Mouse (Mus musculus) 3T3-L1 (cell line): Measurements from ENCODE around the gene Larp1b.
"Not testable (repeated sequence)": the region's sequence is repeated elsewhere in the genome, so short reads cannot be mapped to it uniquely, and the experiment has no call there.

Source experiments
- DNase-seq: peaks from one replicate; pipeline ENCODE4 v3.0.0-alpha.2; 2015; ENCODE audit warnings: low read depth, low spot score

The Larp1b gene

GRCm38 (mm10) chr3:40949170-40949902 is at the start of gene Larp1b:
Larp1b (plus strand) TSS chr3:40949828.
- DNase-seq, result peak; percentile 91

GRCm38 (mm10) chr3:40902443-40902842 is 47.2 kb upstream of the Larp1b start, which contains the start of gene 1700034I23Rik:
1700034I23Rik (minus strand) TSS chr3:40902543.
- not testable (repeated sequence) for DNase-seq

- DNase-seq, result no peak
These were observed 11.4 kb upstream of the Larp1b start for GRCm38 (mm10) chr3:40938189-40938588.

- no peak for DNase-seq
These were observed 11.0 kb upstream of the Larp1b start for GRCm38 (mm10) chr3:40938592-40938991.

- no peak for DNase-seq
These were observed 10.6 kb upstream of the Larp1b start for GRCm38 (mm10) chr3:40939019-40939418.

- no peak for DNase-seq
These were observed 424 bp downstream of the Larp1b start for GRCm38 (mm10) chr3:40949903-40950600.

GRCm38 (mm10) chr3:40950601-40951201 is 1.1 kb downstream of the Larp1b start:
- peak; percentile 46 for DNase-seq

- DNase-seq, result peak; percentile 50
These were observed 1.7 kb downstream of the Larp1b start for GRCm38 (mm10) chr3:40951365-40951764.

- DNase-seq, result no peak
These were observed 3.0 kb downstream of the Larp1b start for GRCm38 (mm10) chr3:40952606-40953005.

- no peak for DNase-seq
These were observed 5.2 kb downstream of the Larp1b start for GRCm38 (mm10) chr3:40954792-40955191.

- DNase-seq, result no peak
These were observed 9.2 kb downstream of the Larp1b start for GRCm38 (mm10) chr3:40958831-40959230.

GRCm38 (mm10) chr3:40980758-40981157 is 31.1 kb downstream of the Larp1b start:
- no peak for DNase-seq

- DNase-seq, result no peak
These were observed 37.9 kb downstream of the Larp1b start for GRCm38 (mm10) chr3:40987539-40987938.

- DNase-seq, result peak; percentile 49
These were observed 39.1 kb downstream of the Larp1b start for GRCm38 (mm10) chr3:40988722-40989121.

- DNase-seq, result no peak
These were observed 41.9 kb downstream of the Larp1b start for GRCm38 (mm10) chr3:40991541-40991940.

GRCm38 (mm10) chr3:40995161-40995560 is 45.5 kb downstream of the Larp1b start:
- peak; percentile 25 for DNase-seq

- DNase-seq, result no peak
These were observed 59.7 kb downstream of the Larp1b start for GRCm38 (mm10) chr3:41009315-41009714.

- no peak for DNase-seq
These were observed 60.4 kb downstream of the Larp1b start for GRCm38 (mm10) chr3:41009990-41010389.

- DNase-seq, result no peak
These were observed 61.1 kb downstream of the Larp1b start for GRCm38 (mm10) chr3:41010701-41011100.

- no peak for DNase-seq
These were observed 62.8 kb downstream of the Larp1b start for GRCm38 (mm10) chr3:41012451-41012850.

- no peak for DNase-seq
These were observed 65.3 kb downstream of the Larp1b start for GRCm38 (mm10) chr3:41014946-41015345.

- DNase-seq, result no peak
These were observed 68.5 kb downstream of the Larp1b start for GRCm38 (mm10) chr3:41018022-41018608.
